Mouse (Mus musculus): Measurements from ENCODE around the gene Spred3. TPM values are rescaled to one million over a fixed set of nuclear protein-coding genes. Genes with fewer than 3 reads are reported as not detected.

Spred3 gene
- polyA plus RNA-seq, 1 experiment from 2014 or later, result 1.4 TPM

DNA sequence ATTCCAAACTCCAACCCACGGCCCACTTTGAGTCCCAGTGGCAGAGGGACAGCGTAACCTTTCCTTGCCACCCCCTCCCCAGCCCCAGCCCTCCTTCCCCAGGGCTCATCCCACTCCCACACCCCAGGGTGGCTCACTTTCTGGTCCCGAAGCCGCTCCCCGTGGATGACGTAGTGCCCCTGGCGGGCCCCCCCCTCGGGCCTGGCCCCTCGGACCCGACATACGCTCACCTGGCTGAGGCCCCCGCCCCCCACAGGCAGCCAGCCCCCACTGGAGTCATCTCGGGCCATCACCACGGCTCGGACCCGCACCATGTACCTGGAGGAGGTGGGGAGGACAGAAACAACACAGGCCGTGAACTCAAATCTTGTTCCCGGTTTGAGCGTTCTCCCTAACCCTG is 2.6 kb downstream of the Spred3 start:
- H3K4me2 ChIP-seq (replicated peaks), result peak overlapping the region; percentile 89; the same call in 1 of the 2 replicates
- H3K36me3 ChIP-seq, result 0 out of 2 replicates have a peak, but pooled peaks cover under 1% of the 10 kb centered on the region
- H3K9ac ChIP-seq, result no peak overlapping the region
- H3K9me3 ChIP-seq, result no peaks in the 10 kb centered on the region
- peaks cover 35% of the 10 kb centered on the region for H3K4me1 ChIP-seq (replicated peaks)
- WGBS, result 33% methylated on average over 19 of the region's 19 CpGs
- H3K4me3 ChIP-seq (replicated peaks), result no peak overlapping the region
- no peak for ATAC-seq
- H3K27me3 ChIP-seq (replicated peaks), result peaks cover 23% of the 10 kb centered on the region
- no peak overlapping the region for H3K27ac ChIP-seq

DNA sequence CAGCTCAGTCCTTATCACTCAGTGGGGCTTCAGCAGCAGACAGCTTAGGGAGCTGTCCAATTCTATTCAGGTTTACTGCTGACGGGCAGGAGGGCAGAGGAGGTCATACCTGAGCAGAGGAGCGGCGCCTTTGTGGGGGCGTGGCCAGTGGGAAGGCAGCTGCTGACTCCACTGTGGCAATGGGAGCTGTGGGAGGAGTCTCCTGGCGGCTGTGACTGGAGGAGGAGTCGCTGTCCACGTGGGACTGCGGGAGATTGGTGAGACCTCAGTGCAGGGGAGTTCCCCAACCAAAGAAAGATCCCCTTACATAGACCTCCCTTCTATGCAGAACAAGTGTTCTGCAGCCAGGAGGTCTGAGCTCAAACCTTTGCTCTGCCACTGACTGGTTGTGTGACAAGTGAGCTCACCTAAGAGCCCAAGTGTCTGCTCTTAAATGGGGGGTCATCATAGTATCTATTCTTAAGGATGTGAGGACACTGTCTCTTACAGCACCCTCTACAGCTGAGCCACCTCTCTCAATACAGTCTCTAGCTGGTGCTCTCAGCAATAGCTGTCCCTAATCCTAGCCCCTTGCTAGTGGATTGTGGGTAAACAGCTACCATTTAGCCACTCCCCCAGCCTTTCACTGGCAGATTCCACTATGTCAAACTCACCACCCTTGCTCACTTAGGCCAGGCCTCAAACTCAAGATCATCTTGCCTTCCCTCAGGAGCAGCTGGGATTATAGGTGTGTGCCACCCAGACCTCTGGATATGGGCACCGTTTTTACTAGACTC is 7.3 kb downstream of the Spred3 start:
- Histone ChIP-seq H3K36me3 (no peaks in the 10 kb centered on the region), H3K9me3 (no peaks in the 10 kb centered on the region), H3K27me3 (replicated peaks) (peaks cover 16% of the 10 kb centered on the region), H3K4me3 (replicated peaks) (no peak overlapping the region), H3K9ac (no peak overlapping the region), H3K27ac (no peak overlapping the region), H3K4me2 (replicated peaks) (peak overlapping the region; percentile 16), H3K4me1 (replicated peaks) (peaks cover 5% of the 10 kb centered on the region; the same call in 1 of the 2 replicates)
- peak; percentile 91 for ATAC-seq
- WGBS, result 14% methylated on average over 9 of the region's 9 CpGs

DNA sequence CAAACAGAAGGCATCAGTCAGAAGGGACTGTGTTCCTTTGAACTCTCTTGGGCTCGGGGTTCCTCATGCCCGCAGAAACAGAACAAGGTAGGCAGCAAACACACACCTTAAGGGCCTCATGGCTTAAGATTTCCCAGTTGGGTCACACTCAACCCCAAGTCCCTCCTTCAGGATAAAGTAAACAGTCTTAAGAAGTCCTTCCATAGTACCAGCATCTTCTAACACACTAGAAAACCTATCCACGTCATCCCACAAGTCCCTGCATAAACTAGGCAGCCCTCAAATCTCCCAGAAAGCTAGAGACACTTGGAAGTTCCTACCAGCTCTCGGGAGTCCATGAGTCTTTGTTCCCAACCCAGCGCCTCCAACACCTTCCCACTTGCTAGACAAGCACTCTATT is 7.9 kb downstream of the Spred3 start:
- H3K9ac ChIP-seq, result no peak overlapping the region
- H3K27ac ChIP-seq, result no peak overlapping the region
- no peaks in the 10 kb centered on the region for H3K36me3 ChIP-seq
- H3K4me2 ChIP-seq (replicated peaks), result peak overlapping the region; percentile 16
- H3K4me3 ChIP-seq (replicated peaks), result no peak overlapping the region
- peaks cover 5% of the 10 kb centered on the region; the same call in 1 of the 2 replicates for H3K4me1 ChIP-seq (replicated peaks)
- ATAC-seq, result no peak
- H3K9me3 ChIP-seq, result no peaks in the 10 kb centered on the region
- 65% methylated on average over 5 of the region's 5 CpGs for WGBS
- H3K27me3 ChIP-seq (replicated peaks), result peaks cover 13% of the 10 kb centered on the region

DNA sequence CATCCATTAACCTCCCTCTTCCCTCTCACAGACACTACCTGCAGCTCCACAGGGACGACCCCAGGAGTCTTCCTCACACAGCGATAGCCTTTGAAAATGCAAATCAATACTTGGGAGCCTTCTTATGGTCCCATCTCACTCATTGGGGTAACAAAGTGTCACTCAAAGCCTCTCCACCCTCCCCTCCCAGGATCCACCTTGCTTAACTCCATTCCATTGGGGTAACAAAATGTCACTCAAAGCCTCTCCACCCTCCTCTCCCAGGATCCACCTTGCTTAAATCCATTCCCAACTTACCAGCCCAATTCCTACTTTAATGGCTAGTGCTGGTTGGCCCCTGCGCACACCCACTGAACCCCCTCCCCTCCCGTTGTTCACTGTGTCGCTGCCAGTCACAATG is 11.9 kb downstream of the Spred3 start:
- Histone ChIP-seq H3K9ac (no peak overlapping the region), H3K27ac (no peak overlapping the region), H3K4me2 (replicated peaks) (no peak overlapping the region), H3K4me1 (replicated peaks) (peaks cover 9% of the 10 kb centered on the region), H3K27me3 (replicated peaks) (peaks cover 13% of the 10 kb centered on the region), H3K4me3 (replicated peaks) (no peak overlapping the region), H3K36me3 (peaks cover 7% of the 10 kb centered on the region), H3K9me3 (0 out of 2 replicates have a peak, but pooled peaks cover 5% of the 10 kb centered on the region)
- no peak for ATAC-seq
- 4% methylated on average over 5 of the region's 5 CpGs for WGBS

GRCm38 (mm10) chr7:29155838-29156782 is 14.1 kb downstream of the Spred3 start, which contains the start of gene Fam98c:
Fam98c (minus strand) TSS chr7:29156234.
- Histone ChIP-seq H3K9me3 (0 out of 2 replicates have a peak, but pooled peaks cover 5% of the 10 kb centered on the region), H3K9ac (peak within 1 kb of the TSS; percentile 87), H3K27ac (peak within 1 kb of the TSS; percentile 97), H3K4me1 (replicated peaks) (peaks cover 6% of the 10 kb centered on the region), H3K36me3 (peaks cover 7% of the 10 kb centered on the region), H3K4me2 (replicated peaks) (peak within 1 kb of the TSS; percentile 95), H3K4me3 (replicated peaks) (peak within 1 kb of the TSS; percentile 93), H3K27me3 (replicated peaks) (peaks cover 13% of the 10 kb centered on the region)
- whole genome bisulfite sequencing, result 3% methylated on average over 68 of the region's 68 CpGs
- ATAC-seq, result peak; percentile 90

DNA sequence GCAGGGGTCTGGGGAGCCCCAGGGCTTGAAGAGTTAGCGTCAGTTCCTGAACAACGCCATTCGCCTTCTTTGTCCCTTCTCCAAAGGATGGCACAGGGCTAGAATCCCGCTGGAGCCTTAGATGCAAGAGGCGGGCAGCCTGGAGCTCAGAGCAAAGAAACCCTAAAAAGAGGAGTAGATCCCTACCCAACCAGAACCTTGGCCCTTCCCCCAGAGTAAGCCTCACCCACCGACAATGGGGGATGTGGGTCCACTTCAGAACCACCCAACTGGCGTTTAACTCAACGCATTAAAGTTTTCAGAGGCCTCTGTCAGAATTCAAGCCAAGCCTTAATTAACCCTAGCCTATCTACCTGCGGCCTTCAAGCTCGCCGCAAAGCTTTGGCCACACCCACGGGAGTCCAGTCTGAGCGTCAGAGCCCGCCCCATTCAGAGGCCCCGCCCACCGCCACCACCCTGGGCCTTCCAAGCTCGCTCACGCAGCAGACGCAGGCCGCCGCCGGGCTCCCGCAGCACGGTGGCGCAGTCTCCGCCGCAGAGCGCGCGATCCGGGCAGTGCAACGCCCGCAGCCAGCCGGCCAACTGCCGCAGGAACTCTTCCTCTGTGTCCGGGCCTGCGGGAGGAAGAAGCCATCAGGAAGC is 14.9 kb downstream of the Spred3 start:
- Histone ChIP-seq H3K27ac (peak overlapping the region; percentile 97), H3K27me3 (replicated peaks) (peaks cover 13% of the 10 kb centered on the region), H3K9ac (peak overlapping the region; percentile 87), H3K36me3 (peaks cover 7% of the 10 kb centered on the region), H3K9me3 (0 out of 2 replicates have a peak, but pooled peaks cover 5% of the 10 kb centered on the region), H3K4me2 (replicated peaks) (peak overlapping the region; percentile 95), H3K4me3 (replicated peaks) (peak overlapping the region; percentile 93), H3K4me1 (replicated peaks) (peaks cover 6% of the 10 kb centered on the region)
- 7% methylated on average over 37 of the region's 37 CpGs for WGBS
- ATAC-seq, result peak; percentile 91

DNA sequence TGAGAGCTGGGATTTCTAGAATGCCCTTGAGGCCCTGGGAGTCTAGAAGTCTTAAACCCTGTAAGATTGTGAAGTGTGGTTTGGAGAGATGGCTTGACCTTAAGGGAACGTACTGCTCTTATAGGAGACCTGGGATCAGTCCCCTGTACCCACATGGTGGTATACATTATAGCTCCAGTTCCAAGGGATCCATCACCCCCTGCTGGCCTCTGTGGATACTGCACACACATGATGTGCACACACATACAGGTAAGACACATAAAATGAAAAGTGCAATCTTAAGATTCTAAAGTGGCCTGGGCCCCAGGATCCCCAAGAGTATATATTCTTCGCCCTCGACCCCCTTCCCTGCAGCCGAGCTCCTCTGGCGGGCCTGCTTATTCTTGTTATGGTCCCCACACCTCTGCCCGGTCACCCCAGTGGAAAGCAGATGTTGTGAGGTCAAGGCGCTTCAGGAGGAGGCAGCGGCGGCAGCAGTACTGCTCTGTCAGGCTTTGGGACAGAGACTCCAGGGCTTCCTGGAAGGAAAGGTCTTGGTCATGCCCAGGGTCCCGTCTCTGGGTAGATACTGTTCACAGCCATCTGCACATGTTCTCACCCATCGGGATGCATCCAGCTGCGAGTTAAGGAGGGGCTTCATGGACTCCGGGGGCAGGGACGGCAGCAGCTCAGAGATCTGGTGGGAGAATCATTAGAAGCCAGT is 16.0 kb downstream of the Spred3 start:
- Histone ChIP-seq H3K9ac (no peak overlapping the region), H3K4me1 (replicated peaks) (peaks cover 6% of the 10 kb centered on the region), H3K36me3 (peaks cover 7% of the 10 kb centered on the region), H3K4me2 (replicated peaks) (no peak overlapping the region), H3K4me3 (replicated peaks) (no peak overlapping the region), H3K27ac (no peak overlapping the region), H3K9me3 (0 out of 2 replicates have a peak, but pooled peaks cover 5% of the 10 kb centered on the region), H3K27me3 (replicated peaks) (peaks cover 12% of the 10 kb centered on the region)
- ATAC-seq, result no peak
- 95% methylated on average over 14 of the region's 14 CpGs for WGBS

GRCm38 (mm10) chr7:29151486-29151885 is 18.7 kb downstream of the Spred3 start:
- peaks cover 6% of the 10 kb centered on the region for H3K4me1 ChIP-seq (replicated peaks)
- no peak overlapping the region for H3K27ac ChIP-seq
- no peaks in the 10 kb centered on the region for H3K27me3 ChIP-seq (replicated peaks)
- 65% methylated on average over 10 of the region's 10 CpGs for WGBS
- 0 out of 2 replicates have a peak, but pooled peaks cover 5% of the 10 kb centered on the region for H3K9me3 ChIP-seq
- no peak overlapping the region for H3K4me2 ChIP-seq (replicated peaks)
- peaks cover 7% of the 10 kb centered on the region for H3K36me3 ChIP-seq
- H3K9ac ChIP-seq, result no peak overlapping the region
- no peak for ATAC-seq
- no peak overlapping the region for H3K4me3 ChIP-seq (replicated peaks)

DNA sequence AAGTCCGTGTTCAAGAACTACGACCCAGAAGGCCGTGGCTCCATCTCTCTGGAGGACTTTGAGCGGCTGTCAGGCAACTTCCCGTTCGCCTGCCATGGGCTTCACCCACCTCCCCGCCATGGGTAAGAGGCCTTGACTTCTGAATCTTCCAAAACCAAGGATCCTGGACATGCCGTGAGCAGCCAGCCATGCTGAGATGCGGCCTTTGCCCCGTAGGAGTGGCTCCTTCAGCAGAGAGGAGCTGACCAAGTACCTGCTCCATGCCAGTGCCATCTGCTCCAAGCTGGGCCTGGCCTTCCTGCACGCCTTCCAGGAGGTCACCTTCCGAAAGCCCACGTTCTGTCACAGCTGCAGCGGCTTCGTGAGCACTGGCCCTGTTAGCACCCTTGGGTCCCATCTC is 21.4 kb downstream of the Spred3 start:
- H3K4me3 ChIP-seq (replicated peaks), result no peak overlapping the region
- 0 out of 2 replicates have a peak, but pooled peaks cover 2% of the 10 kb centered on the region for H3K4me1 ChIP-seq (replicated peaks)
- 90% methylated on average over 15 of the region's 15 CpGs for WGBS
- no peak for ATAC-seq
- H3K9ac ChIP-seq, result no peak overlapping the region
- H3K9me3 ChIP-seq, result 0 out of 2 replicates have a peak, but pooled peaks cover under 1% of the 10 kb centered on the region
- H3K27me3 ChIP-seq (replicated peaks), result no peaks in the 10 kb centered on the region
- no peaks in the 10 kb centered on the region for H3K36me3 ChIP-seq
- H3K27ac ChIP-seq, result no peak overlapping the region
- no peak overlapping the region for H3K4me2 ChIP-seq (replicated peaks)

DNA sequence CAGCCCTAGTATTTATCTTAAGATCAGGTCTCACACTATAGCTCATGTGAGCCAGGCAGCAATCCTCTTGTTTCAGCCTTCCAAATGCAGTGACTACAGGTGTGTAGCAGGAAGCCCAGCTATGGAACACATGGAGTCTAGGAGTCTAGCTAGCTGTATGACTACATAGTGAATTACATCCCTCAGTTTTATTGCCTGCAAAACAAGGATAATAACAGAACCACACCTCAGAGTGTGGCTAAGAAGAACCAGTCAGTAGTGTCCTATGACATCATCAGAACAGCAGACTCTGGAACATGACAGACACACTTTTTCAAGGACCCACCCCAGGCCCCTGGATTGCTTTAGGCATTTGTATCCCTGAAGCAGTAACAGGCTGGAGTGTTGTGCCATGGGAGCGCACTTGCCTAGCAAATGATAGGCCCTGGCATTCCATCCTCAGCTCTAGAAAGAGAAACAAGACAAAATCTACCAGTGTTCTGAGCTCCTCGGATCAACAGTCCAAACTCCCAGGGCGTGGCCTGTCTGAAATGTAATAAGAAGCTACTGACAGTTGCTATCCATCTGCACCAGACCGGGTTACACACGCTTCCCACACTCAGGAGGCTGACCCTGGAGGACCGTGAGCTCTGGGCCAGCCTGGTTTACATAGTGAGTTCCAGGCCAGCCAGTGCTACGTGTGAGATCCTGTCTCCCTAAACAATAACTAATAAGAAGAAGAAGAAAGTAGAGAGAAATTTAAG is 23.4 kb downstream of the Spred3 start:
- Histone ChIP-seq H3K4me2 (replicated peaks) (no peak overlapping the region), H3K4me1 (replicated peaks) (0 out of 2 replicates have a peak, but pooled peaks cover 2% of the 10 kb centered on the region), H3K36me3 (no peaks in the 10 kb centered on the region), H3K9me3 (no peaks in the 10 kb centered on the region), H3K4me3 (replicated peaks) (no peak overlapping the region), H3K27ac (0 out of 2 replicates have a peak overlapping the region, but pooled peaks have one; percentile 22), H3K27me3 (replicated peaks) (no peaks in the 10 kb centered on the region), H3K9ac (no peak overlapping the region)
- WGBS, result 71% methylated on average over 7 of the region's 7 CpGs
- ATAC-seq, result peak; percentile 81

GRCm38 (mm10) chr7:29144006-29144405 is 26.2 kb downstream of the Spred3 start:
- 87% methylated on average over 4 of the region's 4 CpGs for WGBS
- Histone ChIP-seq H3K4me1 (replicated peaks) (no peaks in the 10 kb centered on the region), H3K27ac (no peak overlapping the region), H3K9ac (no peak overlapping the region), H3K36me3 (no peaks in the 10 kb centered on the region), H3K4me2 (replicated peaks) (no peak overlapping the region), H3K4me3 (replicated peaks) (no peak overlapping the region), H3K9me3 (no peaks in the 10 kb centered on the region), H3K27me3 (replicated peaks) (no peaks in the 10 kb centered on the region)
- no peak for ATAC-seq

Measured in intestine, embryonic 15.5 days (tissue).